Mouse (Mus musculus) E14TG2a.4 (cell line): ENCODE data around the gene Sec61a2.

Experiments used
- H3K27me3 ChIP-seq: 2 replicates; pipeline ENCODE4 v1.6.1; 2014; ENCODE audit warnings: low read length, control low read depth; ENCODE audit not compliant: insufficient read depth
- H3K36me3 ChIP-seq: 2 replicates; pipeline ENCODE4 v1.6.1; 2014; ENCODE audit warnings: low read length, control low read depth; ENCODE audit not compliant: insufficient read depth
- H3K4me1 ChIP-seq: replicated peaks from 2 replicates; pipeline ENCODE4 v1.6.1; 2014; ENCODE audit warnings: low read depth, low read length, control low read depth
- H3K4me3 ChIP-seq: replicated peaks from 2 replicates; pipeline ENCODE4 v1.5.1; 2014; ENCODE audit warnings: mild to moderate bottlenecking, low read length
- H3K9me3 ChIP-seq: 2 replicates; pipeline ENCODE4 v1.6.1; 2014; ENCODE audit warnings: low read length, control low read depth
- CTCF ChIP-seq: conservative IDR thresholded peaks from 2 replicates; pipeline ENCODE4 v1.5.1; 2014; ENCODE audit warnings: low read length
- NANOG ChIP-seq: IDR thresholded peaks from 2 replicates; pipeline ENCODE4 v1.6.1; 2014; ENCODE audit warnings: borderline replicate concordance, low read length, mixed read lengths
- POU5F1 ChIP-seq: IDR thresholded peaks from 2 replicates; pipeline ENCODE4 v1.6.1; 2014; ENCODE audit warnings: low read length, borderline replicate concordance

Sec61a2 gene

DNA sequence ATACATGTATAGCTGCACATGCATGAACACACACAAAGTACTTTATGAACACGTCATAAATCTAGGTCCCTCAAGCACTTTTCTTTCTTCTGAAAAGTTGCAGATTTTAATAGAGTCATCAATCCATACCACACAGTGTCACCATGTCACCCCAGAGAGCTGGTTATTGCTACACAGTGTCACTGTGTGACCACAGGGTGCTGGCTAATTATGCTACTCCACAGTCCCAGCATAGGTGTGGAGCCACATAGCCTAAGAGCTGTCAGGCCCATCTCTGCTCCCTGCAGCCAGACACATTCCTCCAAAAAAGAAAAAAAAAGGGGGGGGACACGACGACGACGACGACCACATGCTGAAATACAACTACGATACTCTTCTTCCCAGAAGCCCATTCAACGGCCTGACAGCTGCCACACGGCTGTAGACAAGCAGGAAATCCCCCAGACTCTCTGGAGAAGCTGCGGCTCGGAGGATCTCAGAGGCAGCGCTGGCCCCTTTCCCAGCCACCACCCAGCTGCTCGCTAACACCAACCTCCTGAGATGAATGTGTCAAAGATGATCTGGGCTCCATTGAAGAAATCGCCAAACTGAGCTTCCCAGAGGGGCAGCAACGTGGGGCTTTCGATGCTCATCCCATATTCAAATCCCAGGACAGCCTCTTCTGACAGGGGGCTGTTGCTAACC lies 16.2 kb upstream of the Sec61a2 start:
- Histone ChIP-seq H3K4me1 (no peaks in the 10 kb centered on the region), H3K36me3 (peaks cover 63% of the 10 kb centered on the region), H3K4me3 (no peak overlapping the region), H3K27me3 (no peaks in the 10 kb centered on the region), H3K9me3 (no peaks in the 10 kb centered on the region)
- TF ChIP-seq NANOG (no peak), CTCF (no peak), POU5F1 (no peak)

DNA sequence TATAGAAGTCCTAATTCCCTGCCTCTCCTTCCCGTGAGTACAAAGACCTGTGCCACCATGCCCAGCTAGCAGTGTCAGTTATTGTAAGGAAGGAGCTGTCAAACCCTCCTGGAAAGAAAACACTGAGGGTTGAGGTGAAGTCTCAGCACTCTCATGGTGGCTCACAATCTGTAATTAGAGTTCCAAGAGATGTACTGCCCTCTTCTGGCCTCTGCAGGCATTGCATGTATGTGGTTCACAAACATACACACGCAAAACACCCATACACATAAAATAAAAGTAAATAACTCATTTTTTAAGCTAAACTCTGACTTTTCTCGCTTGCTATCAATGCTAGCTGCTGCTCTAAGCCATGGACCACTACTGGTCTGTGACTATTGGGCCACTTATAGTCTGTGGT lies 11.4 kb upstream of the Sec61a2 start:
- H3K9me3 ChIP-seq: no peaks in the 10 kb centered on the region
- TF ChIP-seq POU5F1: no peak
- peak; percentile 81 for TF ChIP-seq CTCF
- peaks cover 67% of the 10 kb centered on the region for H3K36me3 ChIP-seq
- H3K4me3 ChIP-seq: no peak overlapping the region
- no peaks in the 10 kb centered on the region for H3K4me1 ChIP-seq
- no peaks in the 10 kb centered on the region for H3K27me3 ChIP-seq

DNA sequence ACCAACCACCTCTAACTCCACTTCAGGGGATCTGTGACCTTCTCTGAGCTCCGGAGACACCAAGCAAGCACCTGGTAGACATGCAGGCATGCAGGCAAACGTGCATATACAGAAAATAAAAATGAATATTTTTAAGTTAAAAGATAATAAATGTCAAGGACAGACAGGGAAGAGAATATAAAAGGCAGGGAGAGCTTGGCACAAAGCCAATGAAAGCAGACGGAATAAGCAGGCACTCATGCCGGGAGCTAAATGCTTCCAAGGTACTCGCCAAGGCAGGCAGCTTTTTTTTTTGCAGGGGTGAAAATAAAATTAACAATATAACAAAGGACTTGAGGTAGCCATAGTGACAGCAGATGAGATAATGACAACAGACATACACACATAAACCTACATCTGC lies 10.9 kb upstream of the Sec61a2 start:
- TF ChIP-seq NANOG: no peak
- no peak for TF ChIP-seq CTCF
- no peak for TF ChIP-seq POU5F1
- no peaks in the 10 kb centered on the region for H3K4me1 ChIP-seq

DNA sequence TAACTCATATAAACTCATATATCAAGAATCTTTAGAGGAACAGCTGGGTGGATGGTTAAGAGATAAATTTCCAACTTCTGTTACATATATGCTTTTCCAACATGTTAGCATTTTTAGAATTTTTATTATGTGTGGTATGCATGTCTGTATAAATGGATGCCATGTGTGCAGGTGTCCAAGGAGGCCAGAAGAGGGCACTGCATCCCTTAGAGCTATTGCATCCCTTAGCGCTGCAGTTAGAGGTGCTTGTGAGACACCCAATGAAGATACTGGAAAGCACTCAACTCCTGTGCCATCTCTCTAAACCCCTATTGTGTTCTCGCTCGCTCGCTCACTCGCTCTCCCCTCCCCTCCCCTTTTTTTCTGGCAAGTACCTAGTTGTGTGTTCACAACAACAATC lies 4.9 kb upstream of the Sec61a2 start:
- peak; percentile 61 for TF ChIP-seq CTCF
- TF ChIP-seq NANOG: no peak
- TF ChIP-seq POU5F1: no peak

More for the DNA sequence above, 10.9 kb upstream of the Sec61a2 start:
- no peaks in the 10 kb centered on the region for H3K27me3 ChIP-seq
- H3K4me3 ChIP-seq: no peak overlapping the region
- H3K36me3 ChIP-seq: peaks cover 62% of the 10 kb centered on the region
- no peaks in the 10 kb centered on the region for H3K9me3 ChIP-seq

DNA sequence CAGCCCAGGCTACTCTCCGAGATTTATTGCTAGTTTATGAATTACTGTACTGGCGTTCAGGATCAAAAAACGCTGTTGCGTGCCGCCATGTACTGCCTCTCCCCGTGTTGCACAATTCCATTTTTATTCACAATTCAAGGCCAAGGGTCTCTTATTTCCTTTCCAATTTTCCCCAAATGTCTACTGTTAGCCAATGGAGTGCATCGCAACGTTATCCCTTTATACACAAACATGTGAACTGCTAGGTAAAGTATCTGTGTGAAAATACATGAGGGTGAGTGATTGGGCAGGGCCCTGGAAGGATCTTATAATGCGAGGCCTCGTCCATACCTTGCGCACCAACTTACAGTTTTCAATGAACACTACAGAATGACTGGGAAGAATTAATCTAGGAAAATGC lies 936 bp downstream of the Sec61a2 start:
- no peaks in the 10 kb centered on the region for H3K9me3 ChIP-seq
- peak overlapping the region; percentile 93 for H3K4me3 ChIP-seq
- H3K27me3 ChIP-seq: no peaks in the 10 kb centered on the region
- peaks cover 42% of the 10 kb centered on the region for H3K36me3 ChIP-seq
- peaks cover 12% of the 10 kb centered on the region for H3K4me1 ChIP-seq
- TF ChIP-seq NANOG (no peak), POU5F1 (no peak), CTCF (no peak)

More for the DNA sequence above, 4.9 kb upstream of the Sec61a2 start:
- no peaks in the 10 kb centered on the region for H3K9me3 ChIP-seq
- no peak overlapping the region for H3K4me3 ChIP-seq
- peaks cover 4% of the 10 kb centered on the region; the same call in 1 of the 2 replicates for H3K4me1 ChIP-seq
- H3K36me3 ChIP-seq: peaks cover 54% of the 10 kb centered on the region
- H3K27me3 ChIP-seq: no peaks in the 10 kb centered on the region

DNA sequence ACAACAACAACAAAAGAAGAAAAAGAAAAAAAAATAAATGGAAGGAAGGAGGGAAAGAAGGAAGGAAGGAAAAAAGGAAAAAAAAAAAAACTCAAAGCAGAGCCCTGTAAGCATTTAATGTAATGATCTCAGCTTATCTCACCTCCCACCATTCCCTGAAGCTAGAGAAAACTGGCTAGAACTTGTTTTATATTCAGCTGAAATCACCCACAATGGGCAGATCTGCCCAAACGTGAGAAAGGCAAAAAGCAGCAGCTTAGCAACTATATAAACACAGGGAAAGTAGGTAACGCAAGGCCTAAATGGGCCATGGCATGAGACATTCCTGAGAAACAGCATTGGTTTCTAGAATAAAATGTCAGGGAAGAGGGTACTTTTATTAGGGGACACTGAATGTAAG lies 5.8 kb downstream of the Sec61a2 start:
- Histone ChIP-seq H3K36me3 (peaks cover 61% of the 10 kb centered on the region), H3K9me3 (no peaks in the 10 kb centered on the region), H3K4me1 (peaks cover 15% of the 10 kb centered on the region), H3K27me3 (no peaks in the 10 kb centered on the region), H3K4me3 (no peak overlapping the region)
- TF ChIP-seq POU5F1: no peak

DNA sequence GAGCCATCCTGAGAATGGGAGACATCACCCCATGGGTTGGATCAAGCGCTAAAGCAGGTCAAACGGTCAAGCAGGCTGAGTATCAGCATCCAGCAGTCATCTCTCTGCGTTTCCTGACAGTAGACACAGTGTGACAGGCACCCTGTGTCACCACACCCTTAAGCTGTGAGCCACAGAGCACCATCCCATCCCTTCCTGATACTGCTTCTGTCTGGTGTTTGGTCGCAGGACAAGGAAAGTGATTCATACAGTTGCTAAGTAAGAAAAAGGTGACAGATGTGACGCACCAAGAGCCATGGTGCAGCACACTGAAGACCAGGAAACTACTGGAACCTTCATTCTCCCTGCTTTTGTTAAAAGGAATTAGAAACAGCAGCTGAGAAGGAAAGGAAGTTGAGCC lies 6.4 kb downstream of the Sec61a2 start:
- peaks cover 12% of the 10 kb centered on the region for H3K4me1 ChIP-seq
- no peak overlapping the region for H3K4me3 ChIP-seq
- no peak for TF ChIP-seq CTCF
- TF ChIP-seq NANOG: no peak
- peaks cover 65% of the 10 kb centered on the region for H3K36me3 ChIP-seq
- H3K9me3 ChIP-seq: no peaks in the 10 kb centered on the region
- H3K27me3 ChIP-seq: no peaks in the 10 kb centered on the region

DNA sequence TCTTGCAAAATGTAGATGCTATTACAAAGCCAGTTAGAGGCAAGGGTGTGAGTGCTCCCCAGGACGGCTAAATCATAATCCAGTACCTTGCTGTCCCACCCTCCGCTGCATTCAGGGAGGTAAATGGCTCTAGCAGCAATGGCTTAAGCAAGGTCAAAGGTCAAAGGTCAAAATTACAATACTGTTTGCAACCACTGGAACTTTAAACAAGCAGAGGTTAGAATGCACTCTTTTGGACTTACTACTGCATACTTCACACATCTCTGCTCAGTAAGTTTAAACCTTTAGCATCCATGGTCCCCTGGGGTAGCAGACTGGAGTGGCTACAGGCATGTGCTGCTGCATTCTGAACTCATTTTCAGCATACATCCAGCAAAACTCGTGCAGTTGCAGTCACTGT lies 17.8 kb downstream of the Sec61a2 start:
- no peak for TF ChIP-seq POU5F1
- no peak for TF ChIP-seq NANOG
- TF ChIP-seq CTCF: no peak
- H3K9me3 ChIP-seq: no peaks in the 10 kb centered on the region
- H3K4me3 ChIP-seq: no peak overlapping the region
- peaks cover 17% of the 10 kb centered on the region for H3K4me1 ChIP-seq
- H3K36me3 ChIP-seq: peaks cover 90% of the 10 kb centered on the region
- no peaks in the 10 kb centered on the region for H3K27me3 ChIP-seq

DNA sequence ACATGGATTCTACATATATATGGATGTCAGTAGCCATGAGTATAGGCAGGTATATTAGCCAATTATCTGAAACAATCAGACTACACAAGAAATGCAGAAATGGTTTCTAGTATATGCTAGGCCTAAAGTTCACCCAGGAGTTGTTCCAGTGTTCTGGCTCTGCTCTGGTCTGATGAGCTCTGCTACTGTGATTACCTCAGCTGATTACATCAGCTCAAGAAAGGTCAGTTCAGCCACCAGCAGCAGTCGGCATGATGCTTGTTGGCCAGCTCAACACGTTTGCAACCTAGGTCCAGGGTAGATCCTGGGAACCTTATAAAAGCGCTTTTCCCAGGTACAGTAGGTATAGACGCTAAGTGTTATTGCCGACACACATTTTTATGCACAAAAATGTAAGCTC lies 25.5 kb downstream of the Sec61a2 start:
- TF ChIP-seq NANOG: no peak
- no peak for TF ChIP-seq CTCF
- TF ChIP-seq POU5F1: no peak
- H3K36me3 ChIP-seq: peaks cover 85% of the 10 kb centered on the region
- peaks cover 8% of the 10 kb centered on the region for H3K4me1 ChIP-seq
- no peaks in the 10 kb centered on the region for H3K27me3 ChIP-seq
- H3K4me3 ChIP-seq: no peak overlapping the region
- no peaks in the 10 kb centered on the region for H3K9me3 ChIP-seq
